Mouse (Mus musculus): ENCODE measurements at regions not wholly inside any gene's neighbourhood (a gene's known extent, or its start where the extent isn't known, plus 50 kb on each side); places are given as distances from the start of the nearest gene placed in this dataset.

DNA sequence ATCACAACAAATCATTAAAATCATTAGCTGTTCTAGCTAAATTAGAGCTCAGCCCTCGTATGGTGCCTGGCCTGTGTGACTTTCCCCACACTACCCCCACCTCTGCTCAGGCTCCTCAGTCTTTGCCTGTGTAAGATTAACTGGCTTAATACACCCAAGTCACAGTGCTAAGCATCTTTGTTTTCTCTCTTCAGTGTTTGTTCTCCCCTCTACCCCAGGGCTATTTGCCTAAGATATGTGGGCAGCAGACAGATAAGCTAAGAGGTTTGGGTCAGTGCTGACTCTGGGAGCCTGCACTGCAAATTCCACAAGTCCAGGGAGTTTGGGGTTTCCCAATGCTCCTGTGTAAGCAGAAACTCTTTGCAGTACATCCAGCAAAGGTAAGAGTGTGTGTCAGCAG is 564.2 kb upstream of the Camk1g start:
- TF ChIP-seq CTCF (IDR thresholded peaks at IDR 0.05; ENCODE audit: extremely low read depth, insufficient read length, insufficient replicate concordance, low read depth, low read length), result no peak
- TF ChIP-seq POLR2A (IDR thresholded peaks at IDR 0.05; ENCODE audit: low read depth, low read length), result no peak

Data from small intestine, adult 2 months (tissue).